ENCODE assay signal across 21 mouse cellular contexts in the genomic region with DNA sequence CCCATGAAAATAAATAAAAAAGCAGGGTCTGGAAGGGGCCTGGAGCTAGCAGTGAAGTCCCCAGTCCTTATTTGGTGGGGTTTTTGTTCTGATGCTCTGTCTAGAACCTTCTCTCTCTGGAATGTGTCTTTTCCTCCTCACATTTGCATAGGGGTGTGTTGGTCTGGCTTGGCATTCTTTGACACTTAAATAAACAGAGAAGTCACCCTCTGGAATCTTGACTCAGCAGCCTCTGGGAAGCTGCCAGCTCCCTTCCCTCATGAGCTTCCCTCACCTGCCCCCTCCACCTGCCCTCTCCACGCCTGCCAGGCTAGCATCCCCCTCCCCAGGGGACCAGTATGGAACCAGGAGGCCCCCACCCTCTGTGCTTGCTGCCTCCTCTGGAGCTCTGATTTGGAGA. TPM values are rescaled to one million over a fixed set of nuclear protein-coding genes. Genes with fewer than 3 reads are reported as not detected.
DNase-seq lines count a peak whose midpoint lies in the region; ATAC-seq and TF ChIP-seq lines count a peak whose summit lies in the region.
"Had no signal": no experiment of that assay in that cellular context is flagged by ENCODE, and none has a peak within 500 bp of the region (broad histone marks: within the 10 kb centered on the region; RNA-seq: fewer than 3 reads in every experiment).

No protein-coding gene starts in this region.

- H3K27me3 ChIP-seq in forebrain, embryonic 11.5 days (ENCODE audit: control insufficient read depth, insufficient read depth, low read length), result no peaks in the 10 kb centered on the region
- H3K27me3 ChIP-seq in forebrain, embryonic 16.5 days (replicated peaks; ENCODE audit: control insufficient read depth, insufficient read depth, low read length), result no peaks in the 10 kb centered on the region
- H3K27me3 ChIP-seq in C2C12 (ENCODE audit: control insufficient read depth, insufficient read depth, insufficient read length), result no peaks in the 10 kb centered on the region
- H3K27me3 ChIP-seq in embryonic facial prominence, embryonic 10.5 days (replicated peaks; ENCODE audit: low read depth, poor library complexity, severe bottlenecking), result no peaks in the 10 kb centered on the region
- H3K27me3 ChIP-seq in hindbrain, embryonic 10.5 days (ENCODE audit: insufficient read depth, poor library complexity, severe bottlenecking), result no peaks in the 10 kb centered on the region
- 0 out of 2 replicates have a peak, but pooled peaks cover 3% of the 10 kb centered on the region for H3K27me3 ChIP-seq in heart, embryonic 11.5 days (ENCODE audit: control insufficient read depth, insufficient read depth, low read length)
- H3K27me3 ChIP-seq: kidney, embryonic 15.5 days; limb, embryonic 13.5 days; liver, embryonic 15.5 days had no signal

- no peak overlapping the region for H3K4me3 ChIP-seq in forebrain, embryonic 11.5 days (ENCODE audit: low read depth, low read length)
- no peak overlapping the region for H3K4me3 ChIP-seq in forebrain, embryonic 16.5 days (replicated peaks; ENCODE audit: low read length)
- no peak overlapping the region for H3K4me3 ChIP-seq in C2C12 (ENCODE audit: insufficient read depth, poor library complexity, severe bottlenecking)
- H3K4me3 ChIP-seq in embryonic facial prominence, embryonic 10.5 days, result no peak overlapping the region
- H3K4me3 ChIP-seq in hindbrain, embryonic 10.5 days, result no peak overlapping the region
- H3K4me3 ChIP-seq in heart, embryonic 11.5 days (ENCODE audit: low read depth, low read length), result no peak overlapping the region
- H3K4me3 ChIP-seq: heart, embryonic 10.5 days; kidney, embryonic 15.5 days; limb, embryonic 13.5 days; liver, embryonic 15.5 days had no signal

- TF ChIP-seq CTCF in C2C12 (IDR thresholded peaks at IDR 0.05; ENCODE audit: control insufficient read depth, insufficient read depth, insufficient read length), result no peak

- H3K9ac ChIP-seq in forebrain, embryonic 11.5 days (ENCODE audit: low read length), result no peak overlapping the region
- no peak overlapping the region for H3K9ac ChIP-seq in forebrain, embryonic 16.5 days (replicated peaks; ENCODE audit: low read depth, low read length)
- H3K9ac ChIP-seq in heart, embryonic 11.5 days (ENCODE audit: low read depth, low read length), result no peak overlapping the region
- H3K9ac ChIP-seq: kidney, embryonic 15.5 days; limb, embryonic 13.5 days; liver, embryonic 15.5 days had no signal

- no peak overlapping the region for H3ac ChIP-seq in C2C12 (ENCODE audit: control insufficient read depth, insufficient read length, low read depth)

- no peaks in the 10 kb centered on the region for H3K36me3 ChIP-seq in forebrain, embryonic 11.5 days (ENCODE audit: control insufficient read depth, insufficient read depth, low read length)
- H3K36me3 ChIP-seq in forebrain, embryonic 16.5 days (ENCODE audit: control insufficient read depth, insufficient read depth), result no peaks in the 10 kb centered on the region
- no peaks in the 10 kb centered on the region for H3K36me3 ChIP-seq in C2C12 (ENCODE audit: control insufficient read depth, insufficient read depth)
- H3K36me3 ChIP-seq in embryonic facial prominence, embryonic 10.5 days (replicated peaks), result no peaks in the 10 kb centered on the region
- H3K36me3 ChIP-seq in hindbrain, embryonic 10.5 days, result no peaks in the 10 kb centered on the region
- no peaks in the 10 kb centered on the region for H3K36me3 ChIP-seq in heart, embryonic 11.5 days (ENCODE audit: control insufficient read depth, insufficient read depth, low read length)
- H3K36me3 ChIP-seq: heart, embryonic 10.5 days; kidney, embryonic 15.5 days; limb, embryonic 13.5 days; liver, embryonic 15.5 days had no signal

- no peaks in the 10 kb centered on the region for H3K79me3 ChIP-seq in C2C12 (ENCODE audit: low read depth)

- no peaks in the 10 kb centered on the region for H3K4me1 ChIP-seq in forebrain, embryonic 11.5 days (replicated peaks; ENCODE audit: control insufficient read depth, insufficient read depth, low read length)
- H3K4me1 ChIP-seq in forebrain, embryonic 16.5 days (replicated peaks; ENCODE audit: control insufficient read depth, insufficient read depth, low read length), result no peaks in the 10 kb centered on the region
- H3K4me1 ChIP-seq in embryonic facial prominence, embryonic 10.5 days, result peaks cover 23% of the 10 kb centered on the region
- peaks cover 19% of the 10 kb centered on the region for H3K4me1 ChIP-seq in hindbrain, embryonic 10.5 days (replicated peaks)
- peaks cover 2% of the 10 kb centered on the region; the same call in 1 of the 2 replicates for H3K4me1 ChIP-seq in heart, embryonic 11.5 days (ENCODE audit: control insufficient read depth, insufficient read depth, low read length)
- H3K4me1 ChIP-seq: liver, embryonic 15.5 days had no signal

- no peak overlapping the region for H3K4me2 ChIP-seq in forebrain, embryonic 11.5 days (ENCODE audit: low read depth, low read length, severe bottlenecking)
- H3K4me2 ChIP-seq in forebrain, embryonic 16.5 days (ENCODE audit: low read length), result no peak overlapping the region
- H3K4me2 ChIP-seq in heart, embryonic 11.5 days, result no peak overlapping the region
- H3K4me2 ChIP-seq: kidney, embryonic 15.5 days; limb, embryonic 13.5 days; liver, embryonic 15.5 days had no signal

- ATAC-seq in forebrain, embryonic 11.5 days (replicated peaks; ENCODE audit: low FRiP score), result no peak
- no peak for ATAC-seq in forebrain, embryonic 16.5 days
- ATAC-seq in heart, embryonic 11.5 days (replicated peaks; ENCODE audit: insufficient number of reproducible peaks, low FRiP score, low TSS enrichment), result no peak
- ATAC-seq: CD4-positive, CD25-positive, alpha-beta regulatory T cell, adult 4 months had no signal

- no peaks in the 10 kb centered on the region for H3K79me2 ChIP-seq in C2C12 (ENCODE audit: control insufficient read depth, insufficient read depth)

- peak; percentile 40 for DNase-seq in forebrain, embryonic 11.5 days (ENCODE audit: low spot score)
- no peak for DNase-seq in embryonic facial prominence, embryonic 10.5 days (ENCODE audit: low spot score)
- peak; percentile 65 for DNase-seq in lung, postnatal 36 days
- no peak for DNase-seq in urinary bladder, adult 2 months (ENCODE audit: low spot score)
- DNase-seq in hindbrain, embryonic 10.5 days (ENCODE audit: low spot score), result no peak
- DNase-seq: cerebellum, postnatal 36 days; gastrocnemius, postnatal 25 days; heart, postnatal 36 days; layer of hippocampus, adult 9-11 months; thymus, postnatal 14 days had no signal

- 58% methylated on average over 1 of the region's 1 CpGs for WGBS in forebrain, embryonic 11.5 days
- WGBS in forebrain, embryonic 16.5 days, result 56% methylated on average over 1 of the region's 1 CpGs
- WGBS in embryonic facial prominence, embryonic 10.5 days, result 52% methylated on average over 1 of the region's 1 CpGs
- 64% methylated on average over 1 of the region's 1 CpGs for WGBS in hindbrain, embryonic 10.5 days
- WGBS in heart, embryonic 11.5 days (ENCODE audit: insufficient replicate concordance), result 56% methylated on average over 1 of the region's 1 CpGs

- H3K27ac ChIP-seq in forebrain, embryonic 11.5 days (ENCODE audit: low read depth, low read length), result no peak overlapping the region
- no peak overlapping the region for H3K27ac ChIP-seq in forebrain, embryonic 16.5 days (ENCODE audit: low read length)
- peak overlapping the region; percentile 35; the same call in 1 of the 2 replicates for H3K27ac ChIP-seq in embryonic facial prominence, embryonic 10.5 days (replicated peaks)
- no peak overlapping the region for H3K27ac ChIP-seq in hindbrain, embryonic 10.5 days
- no peak overlapping the region for H3K27ac ChIP-seq in heart, embryonic 11.5 days (ENCODE audit: low read depth, low read length)
- H3K27ac ChIP-seq: heart, embryonic 10.5 days; kidney, embryonic 15.5 days; limb, embryonic 13.5 days; liver, embryonic 15.5 days had no signal

- no peaks in the 10 kb centered on the region for H3K9me3 ChIP-seq in forebrain, embryonic 11.5 days (ENCODE audit: control insufficient read depth, low read length)
- no peaks in the 10 kb centered on the region for H3K9me3 ChIP-seq in forebrain, embryonic 16.5 days (ENCODE audit: control insufficient read depth, low read length)
- no peaks in the 10 kb centered on the region for H3K9me3 ChIP-seq in embryonic facial prominence, embryonic 10.5 days
- H3K9me3 ChIP-seq in hindbrain, embryonic 10.5 days, result no peaks in the 10 kb centered on the region
- no peaks in the 10 kb centered on the region for H3K9me3 ChIP-seq in heart, embryonic 11.5 days (replicated peaks; ENCODE audit: control insufficient read depth, low read length)
- H3K9me3 ChIP-seq: heart, embryonic 10.5 days; kidney, embryonic 15.5 days; limb, embryonic 13.5 days; liver, embryonic 15.5 days had no signal

RNA-seq across cellular contexts. Expression of a gene that starts 16.0 kb away (rescaled TPM):
- polyA plus RNA-seq in forebrain, embryonic 11.5 days (2014; fragmentation: Nextera tagmentation; extraction: Ambion mirVana), result not detected in 2 replicates
- polyA plus RNA-seq in forebrain, embryonic 16.5 days (2015; fragmentation: Nextera tagmentation; extraction: Ambion mirVana), result not detected in 2 replicates
- 0.39 TPM for polyA plus RNA-seq in C2C12 (2012; fragmentation: generic; extraction: Trizol)
- polyA plus RNA-seq in embryonic facial prominence, embryonic 10.5 days (2016; fragmentation: Nextera tagmentation; extraction: Ambion mirVana), result 0.21 and 0.26 TPM in 2 replicates
- 0.08 and 0.15 TPM in 2 replicates for polyA plus RNA-seq in urinary bladder, adult 2 months (2012; rRNA removed)
- not detected in 2 replicates for polyA plus RNA-seq in hindbrain, embryonic 10.5 days (2016; fragmentation: Nextera tagmentation; extraction: Ambion mirVana)
- polyA plus RNA-seq in heart, embryonic 11.5 days (2014; fragmentation: Nextera tagmentation; extraction: Ambion mirVana), result 0.07 and 0.29 TPM in 2 replicates
- polyA plus RNA-seq: frontal cortex, adult 2 months; liver, embryonic 15.5 days; neural tube, embryonic 14.5 days had no signal

RNA-seq across cellular contexts. Expression of a gene that starts 27.1 kb away (rescaled TPM):
- 73.2 and 77.4 TPM in 2 replicates for polyA plus RNA-seq in forebrain, embryonic 11.5 days (2014; fragmentation: Nextera tagmentation; extraction: Ambion mirVana)
- 68.6 and 69.1 TPM in 2 replicates for polyA plus RNA-seq in forebrain, embryonic 16.5 days (2015; fragmentation: Nextera tagmentation; extraction: Ambion mirVana)
- polyA plus RNA-seq in C2C12 (2012; fragmentation: generic; extraction: Trizol), result 29.5 TPM
- 67.7 and 69.1 TPM in 2 replicates for polyA plus RNA-seq in embryonic facial prominence, embryonic 10.5 days (2016; fragmentation: Nextera tagmentation; extraction: Ambion mirVana)
- 91.5 and 94.3 TPM in 2 replicates for polyA plus RNA-seq in urinary bladder, adult 2 months (2012; rRNA removed)
- polyA plus RNA-seq in hindbrain, embryonic 10.5 days (2016; fragmentation: Nextera tagmentation; extraction: Ambion mirVana), result 59.1 and 76.7 TPM in 2 replicates
- 44.9 and 48.1 TPM in 2 replicates for polyA plus RNA-seq in heart, embryonic 11.5 days (2014; fragmentation: Nextera tagmentation; extraction: Ambion mirVana)

RNA-seq across cellular contexts. Expression of a gene that starts 42.2 kb away (rescaled TPM):
- 69.6 and 70.3 TPM in 2 replicates for polyA plus RNA-seq in forebrain, embryonic 11.5 days (2014; fragmentation: Nextera tagmentation; extraction: Ambion mirVana)
- 61.1 and 61.4 TPM in 2 replicates for polyA plus RNA-seq in forebrain, embryonic 16.5 days (2015; fragmentation: Nextera tagmentation; extraction: Ambion mirVana)
- 37.1 TPM for polyA plus RNA-seq in C2C12 (2012; fragmentation: generic; extraction: Trizol)
- polyA plus RNA-seq in embryonic facial prominence, embryonic 10.5 days (2016; fragmentation: Nextera tagmentation; extraction: Ambion mirVana), result 73.7 and 74.9 TPM in 2 replicates
- 44.2 and 44.9 TPM in 2 replicates for polyA plus RNA-seq in urinary bladder, adult 2 months (2012; rRNA removed)
- polyA plus RNA-seq in hindbrain, embryonic 10.5 days (2016; fragmentation: Nextera tagmentation; extraction: Ambion mirVana), result 74.6 and 82.9 TPM in 2 replicates
- 58.7 and 61.8 TPM in 2 replicates for polyA plus RNA-seq in heart, embryonic 11.5 days (2014; fragmentation: Nextera tagmentation; extraction: Ambion mirVana)

RNA-seq across cellular contexts. Expression of a gene that starts 47.6 kb away (rescaled TPM):
- polyA plus RNA-seq in forebrain, embryonic 11.5 days (2014; fragmentation: Nextera tagmentation; extraction: Ambion mirVana), result 3.3 and 7.4 TPM in 2 replicates
- polyA plus RNA-seq in forebrain, embryonic 16.5 days (2015; fragmentation: Nextera tagmentation; extraction: Ambion mirVana), result 152 and 186 TPM in 2 replicates
- 0.91 TPM for polyA plus RNA-seq in C2C12 (2012; fragmentation: generic; extraction: Trizol)
- polyA plus RNA-seq in embryonic facial prominence, embryonic 10.5 days (2016; fragmentation: Nextera tagmentation; extraction: Ambion mirVana), result 3.0 and 3.2 TPM in 2 replicates
- 3.3 and 4.1 TPM in 2 replicates for polyA plus RNA-seq in urinary bladder, adult 2 months (2012; rRNA removed)
- 2.5 and 3.1 TPM in 2 replicates for polyA plus RNA-seq in hindbrain, embryonic 10.5 days (2016; fragmentation: Nextera tagmentation; extraction: Ambion mirVana)
- polyA plus RNA-seq in heart, embryonic 11.5 days (2014; fragmentation: Nextera tagmentation; extraction: Ambion mirVana), result 11.2 and 12.4 TPM in 2 replicates

RNA-seq across cellular contexts. Expression of a gene that starts 51.6 kb away (rescaled TPM):
- polyA plus RNA-seq in forebrain, embryonic 11.5 days (2014; fragmentation: Nextera tagmentation; extraction: Ambion mirVana), result not detected in 2 replicates
- not detected in 2 replicates for polyA plus RNA-seq in forebrain, embryonic 16.5 days (2015; fragmentation: Nextera tagmentation; extraction: Ambion mirVana)
- not detected for polyA plus RNA-seq in C2C12 (2012; fragmentation: generic; extraction: Trizol)
- polyA plus RNA-seq in embryonic facial prominence, embryonic 10.5 days (2016; fragmentation: Nextera tagmentation; extraction: Ambion mirVana), result not detected in 2 replicates
- polyA plus RNA-seq in urinary bladder, adult 2 months (2012; rRNA removed), result 0.04 and 0.07 TPM in 2 replicates
- polyA plus RNA-seq in hindbrain, embryonic 10.5 days (2016; fragmentation: Nextera tagmentation; extraction: Ambion mirVana), result not detected in 2 replicates
- polyA plus RNA-seq in heart, embryonic 11.5 days (2014; fragmentation: Nextera tagmentation; extraction: Ambion mirVana), result not detected in 2 replicates
- polyA plus RNA-seq: CD4-positive, CD25-positive, alpha-beta regulatory T cell, adult 4 months; embryonic facial prominence, embryonic 11.5 days; frontal cortex, adult 2 months; heart, embryonic 10.5 days; limb, embryonic 13.5 days; neural tube, embryonic 14.5 days had no signal

Comparison
In these comparisons a context has a peak if more than half of its experiments do, and no peak if none do; other contexts are left out.
1. DNase-seq: peak in forebrain, embryonic 11.5 days (single experiment) and lung, postnatal 36 days (single experiment); none in embryonic facial prominence, embryonic 10.5 days (single experiment), urinary bladder, adult 2 months (single experiment) and hindbrain, embryonic 10.5 days (single experiment).